Mouse (Mus musculus): Measurements from ENCODE around the gene Cul3. TPM values are rescaled to one million over a fixed set of nuclear protein-coding genes. Genes with fewer than 3 reads are reported as not detected.

The Cul3 gene
- 5.8 and 20.8 TPM in 2 replicates for polyA plus RNA-seq (2012; rRNA removed; ENCODE audit: low replicate concordance)

DNA sequence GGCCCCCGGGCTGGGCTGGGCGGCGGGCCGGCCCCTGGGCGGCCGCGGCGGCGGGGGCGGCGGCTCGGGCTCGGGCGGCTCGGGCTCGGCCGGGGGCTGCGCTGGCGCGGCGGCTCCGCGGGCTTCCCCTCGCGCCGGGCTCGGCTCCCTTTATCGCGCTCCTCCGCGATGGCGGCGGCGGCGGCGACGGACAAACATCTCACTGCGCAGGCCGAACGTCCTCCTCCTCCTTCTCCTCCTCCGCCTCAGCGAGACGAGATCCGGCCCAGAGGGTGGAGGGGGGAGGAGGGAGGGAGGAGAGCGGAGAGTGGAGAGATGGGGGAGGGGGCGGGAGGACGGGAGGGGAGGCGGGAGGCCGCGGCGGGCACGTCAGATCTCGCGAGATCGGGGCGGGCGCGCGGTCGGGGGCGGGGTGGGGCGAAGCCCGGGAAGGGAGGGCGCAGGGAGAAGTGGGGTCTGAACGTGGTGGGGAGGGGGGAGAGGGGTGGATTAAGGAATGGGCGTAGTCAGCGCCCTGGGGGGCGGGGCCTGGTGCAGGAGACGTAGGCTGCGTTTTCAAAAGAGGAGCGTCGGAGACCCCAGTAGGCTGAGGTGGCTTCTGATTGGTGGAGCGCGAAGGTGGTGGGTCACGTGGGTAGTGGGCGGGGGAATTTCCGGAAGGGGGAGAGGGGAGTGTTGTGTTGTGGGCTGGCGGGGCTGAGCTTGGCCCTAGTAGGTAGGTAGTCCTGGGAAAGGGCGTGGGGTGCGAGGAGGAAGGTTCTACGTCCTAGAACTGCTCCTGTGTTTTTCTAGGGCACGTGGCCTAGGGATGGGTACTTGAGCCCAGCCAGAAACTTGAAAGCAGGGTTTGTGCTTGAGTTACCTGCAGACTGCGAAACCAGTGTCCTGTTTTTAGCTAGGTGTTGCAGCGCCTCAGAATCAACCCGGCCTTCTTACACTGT is at the start of gene Cul3:
Gene Cul3 (minus strand): TSS at position 45 of the 941 bp plus-strand sequence.

GRCm38 (mm10) chr1:80218268-80218667 is 122.0 kb downstream of the Cul3 start, which contains the start of gene Fam124b:
Fam124b (minus strand) TSS chr1:80218473.

Other genes with a start within 250 kb of the Cul3 start
- gene Fam124b, start 122.0 kb downstream of the Cul3 start, polyA plus RNA-seq (2012; rRNA removed; ENCODE audit: low replicate concordance), result 0.26 and 0.27 TPM in 2 replicates
- not detected in 2 replicates for gene Gm45261, start 121.0 kb upstream of the Cul3 start, polyA plus RNA-seq (2012; rRNA removed; ENCODE audit: low replicate concordance)